Mouse (Mus musculus) layer of hippocampus, postnatal 10 days (tissue): ENCODE data around the gene Itgb6. TPM values are rescaled to one million over a fixed set of nuclear protein-coding genes. Genes with fewer than 3 reads are reported as not detected.

Source experiments
- total RNA-seq, 2 experiments: library from RNA; stranded (reverse); gene quantifications; 2 replicates each; pipeline ENCODE4 v1.2.3; 2021

The Itgb6 gene
- total RNA-seq, 2 experiments from 2014 or later, result 0.82 TPM; not detected in 1

Other genes starting within 250 kb of the Itgb6 start
- gene Pla2r1, start 169.3 kb downstream of the Itgb6 start, total RNA-seq, result under 1 TPM; 0.31 to 0.69 TPM
- gene Rbms1, start 240.5 kb upstream of the Itgb6 start, total RNA-seq, result 10 to 100 TPM; 20.5 to 21.2 TPM